Mouse (Mus musculus) inflammation-experienced regulatory T-cells, adult 6 months (primary cell): ENCODE measurements around the gene Hspa12b. TPM values are rescaled to one million over a fixed set of nuclear protein-coding genes. Genes with fewer than 3 reads are reported as not detected.

Experiments used
- ATAC-seq: one replicate; pipeline ENCODE4 v1.8.0; 2017
- polyA plus RNA-seq, 3 experiments: library from polyadenylated mRNA; unstranded; fragments of 100-300 nt; shearing (Covaris generic); gene quantifications; one replicate each; pipeline ENCODE4 v1.2.1; 2017

Hspa12b gene
- polyA plus RNA-seq, 3 experiments from 2014 or later: 0.10 to 0.40 TPM; not detected in 1

GRCm38 (mm10) chr2:131186343-131186742 lies 59.3 kb downstream of the Hspa12b start:
- ATAC-seq: no peak

DNA sequence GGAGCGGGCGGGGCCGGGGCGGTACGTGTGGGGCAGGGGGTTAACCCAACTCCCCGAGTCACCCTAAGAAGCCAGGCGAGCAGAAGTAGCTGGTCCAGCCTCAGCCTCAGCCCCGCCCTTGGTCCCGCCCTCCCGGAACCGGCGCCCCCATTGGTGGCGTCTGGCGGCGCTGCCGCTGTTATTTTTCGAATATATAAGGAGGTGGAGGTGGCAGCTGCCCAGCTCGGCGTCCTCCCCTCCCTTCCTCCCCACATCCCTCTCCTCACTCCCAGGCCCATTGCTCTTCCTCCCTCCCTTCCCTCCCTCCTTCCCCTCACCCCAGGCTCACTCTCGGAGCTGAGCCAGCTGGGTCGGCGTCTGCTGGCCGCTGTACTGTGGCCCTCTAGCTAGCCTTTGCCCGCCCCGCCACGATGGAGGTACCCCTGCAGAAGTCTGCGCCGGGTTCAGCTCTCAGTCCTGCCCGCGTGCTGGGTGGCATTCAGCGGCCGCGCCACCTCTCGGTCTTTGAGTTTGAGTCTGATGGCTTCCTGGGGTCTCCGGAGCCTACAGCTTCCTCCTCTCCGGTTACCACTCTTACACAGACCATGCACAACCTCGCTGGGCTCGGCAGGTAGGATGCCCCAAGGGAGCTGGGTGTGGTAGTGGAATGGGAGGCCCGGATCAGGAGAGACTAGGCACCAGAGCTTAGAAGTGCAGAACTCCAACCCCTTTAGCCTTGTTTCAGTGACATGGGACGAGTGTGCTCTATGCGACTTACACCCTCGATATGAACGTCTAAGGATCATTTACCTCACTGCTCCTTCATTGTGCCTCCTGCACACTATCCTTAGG lies 59.9 kb downstream of the Hspa12b start, which contains the start of the genes Cdc25b and Spef1:
Gene Cdc25b (plus strand): TSS at position 179 of the 831 bp plus-strand sequence.
Gene Spef1 (minus strand): TSS at position 512 of the 831 bp plus-strand sequence.
- ATAC-seq: peak; percentile 77

- ATAC-seq: no peak
These were observed 60.5 kb downstream of the Hspa12b start for GRCm38 (mm10) chr2:131187602-131187922.

- ATAC-seq: no peak
These were observed 61.2 kb downstream of the Hspa12b start for GRCm38 (mm10) chr2:131188311-131188710.

DNA sequence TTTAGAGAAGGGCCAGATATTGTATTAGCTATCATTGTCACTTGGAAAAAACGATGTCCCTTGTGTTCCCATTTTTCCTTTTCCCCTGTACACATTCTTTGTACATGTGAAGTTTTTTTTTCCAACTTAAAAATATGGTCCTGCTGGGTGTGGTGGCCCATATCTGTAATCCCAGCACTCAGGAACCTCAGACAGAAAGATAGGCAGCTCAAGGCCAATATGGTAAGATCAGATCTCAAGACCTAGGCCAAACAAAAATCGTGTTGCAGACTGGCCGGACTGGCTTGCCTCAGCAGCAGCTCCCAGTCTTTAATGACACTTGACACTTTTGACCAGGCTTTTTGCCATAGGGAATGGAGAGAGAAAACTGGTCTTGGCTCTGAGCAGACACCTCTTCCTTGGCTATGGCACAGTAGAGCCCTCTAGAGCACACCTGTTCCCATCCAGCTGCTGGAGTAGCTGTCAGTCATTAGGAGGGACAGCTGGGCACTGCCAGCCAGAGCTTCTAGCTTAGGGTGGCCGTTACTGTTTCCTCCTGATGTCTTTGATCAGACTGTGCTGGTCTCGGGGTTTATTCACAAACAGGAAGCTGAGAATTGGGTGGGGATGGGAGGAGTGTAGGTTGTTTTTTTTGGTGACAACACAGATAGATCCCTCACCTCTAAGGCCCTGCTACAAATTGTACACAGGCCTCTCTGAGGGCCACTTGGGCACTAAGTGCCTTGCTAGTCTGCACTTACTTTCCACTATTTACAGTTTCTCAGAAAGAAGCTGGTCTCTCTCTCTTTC lies 62.6 kb downstream of the Hspa12b start:
- ATAC-seq: peak; percentile 37

DNA sequence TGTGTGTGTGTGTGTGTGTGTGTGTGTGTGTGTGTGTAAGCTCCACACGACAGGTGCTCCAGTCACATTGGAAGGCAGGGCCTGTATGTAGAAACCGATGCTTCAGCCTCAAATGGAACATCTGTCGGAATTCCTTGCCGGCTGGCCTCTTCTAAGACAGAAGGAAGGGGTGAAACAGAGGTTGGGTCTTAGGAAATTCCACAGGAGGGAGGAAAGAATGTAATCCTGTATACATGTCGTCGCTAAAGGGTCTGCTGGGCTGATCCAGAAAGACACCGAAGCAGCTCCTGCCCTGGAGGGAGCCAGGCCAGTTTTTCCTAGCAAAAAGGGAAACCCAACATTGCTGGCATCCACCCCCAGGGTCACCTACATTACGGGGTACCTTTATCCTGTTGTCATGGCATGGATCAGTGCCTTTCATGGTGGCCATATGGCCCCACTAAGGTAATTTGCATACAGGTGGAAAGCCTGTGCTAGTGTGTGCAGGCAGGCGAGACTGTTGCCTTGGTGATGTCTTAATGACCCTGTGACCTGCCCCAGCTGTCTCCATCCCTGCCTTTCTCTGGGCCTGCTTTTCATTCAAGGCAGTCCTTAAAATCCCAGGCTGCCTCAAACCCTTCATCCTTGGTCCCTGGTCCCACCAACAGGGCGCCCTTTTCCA lies 63.4 kb downstream of the Hspa12b start:
- no peak for ATAC-seq

- ATAC-seq: peak; percentile 43
These were observed 63.9 kb downstream of the Hspa12b start for GRCm38 (mm10) chr2:131191005-131191390.

Other genes starting within 250 kb of the Hspa12b start
- 10 to 100 TPM; 10.6 to 21.0 (median 15.2) TPM for gene 4930402H24Rik, start 220.9 kb upstream of the Hspa12b start, polyA plus RNA-seq
- 1 to 10 TPM; 5.1 to 7.9 (median 7.2) TPM for gene Atrn, start 220.8 kb upstream of the Hspa12b start, polyA plus RNA-seq
- under 1 TPM in 1 of 3 experiments, not detected in 2; 0.38 TPM for gene Gfra4, start 84.2 kb upstream of the Hspa12b start, polyA plus RNA-seq
- gene Adam33, start 63.5 kb upstream of the Hspa12b start, polyA plus RNA-seq: under 1 TPM in 2 of 3 experiments, not detected in 1; 0.15 to 0.42 TPM
- not detected for gene Siglec1, start 40.5 kb upstream of the Hspa12b start, polyA plus RNA-seq
- not detected for gene Gm11037, start 6.2 kb downstream of the Hspa12b start, polyA plus RNA-seq
- gene 1700037H04Rik, start 32.8 kb downstream of the Hspa12b start, polyA plus RNA-seq: 10 to 100 TPM; 36.5 to 54.8 (median 46.3) TPM
- gene Cenpb, start 52.8 kb downstream of the Hspa12b start, polyA plus RNA-seq: 1 to 10 TPM; 2.4 to 3.1 (median 2.7) TPM
- gene Cdc25b, start 59.7 kb downstream of the Hspa12b start, polyA plus RNA-seq: 100 to 1,000 TPM in 1 of 3 experiments, 10 to 100 TPM in 2; 55.5 to 163 (median 71.5) TPM
- gene Spef1, start 60.0 kb downstream of the Hspa12b start, polyA plus RNA-seq: under 1 TPM in 2 of 3 experiments, not detected in 1; 0.47 to 0.54 TPM
- 10 to 100 TPM; 13.4 to 25.1 (median 20.9) TPM for gene Ap5s1, start 79.8 kb downstream of the Hspa12b start, polyA plus RNA-seq
- gene Mavs, start 106.8 kb downstream of the Hspa12b start, polyA plus RNA-seq: 10 to 100 TPM; 18.2 to 20.5 (median 18.8) TPM
- gene Pank2, start 135.2 kb downstream of the Hspa12b start, polyA plus RNA-seq: 10 to 100 TPM in 2 of 3 experiments, 1 to 10 TPM in 1; 9.9 to 12.1 (median 11.9) TPM
- under 1 TPM; 0.72 to 0.91 (median 0.75) TPM for gene Rnf24, start 225.6 kb downstream of the Hspa12b start, polyA plus RNA-seq